Mouse (Mus musculus): ENCODE measurements around the gene Ccdc97. TPM values are rescaled to one million over a fixed set of nuclear protein-coding genes. Genes with fewer than 3 reads are reported as not detected.
"Not testable (repeated sequence)": the region's sequence is repeated elsewhere in the genome, so short reads cannot be mapped to it uniquely, and the experiment has no call there.

Ccdc97 gene
- total and polyA plus RNA-seq, 2 experiments = 6.8 to 38.4 TPM

DNA sequence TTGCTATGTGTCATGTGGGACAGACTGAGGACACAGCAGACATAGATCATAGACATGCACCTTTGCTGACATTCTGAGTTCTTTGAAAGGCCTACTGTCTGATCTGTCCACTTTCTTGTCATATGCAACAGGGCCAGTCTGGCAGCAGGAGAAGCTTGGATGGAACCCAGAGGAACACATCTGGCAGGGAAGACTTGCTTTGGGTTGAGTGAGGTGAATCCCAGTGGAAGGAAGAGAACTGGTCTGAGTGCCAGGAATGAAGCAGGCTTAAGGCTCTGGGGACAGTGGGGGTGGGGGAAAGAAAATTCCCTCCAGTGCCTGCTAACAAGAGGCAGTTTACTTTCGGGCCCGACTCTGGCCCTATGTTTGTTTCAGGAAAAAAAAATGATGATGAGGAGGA lies 11.0 kb upstream of the Ccdc97 start:
- H3K9ac ChIP-seq (ENCODE audit: low read depth, low read length) = no peak overlapping the region
- H3K27ac ChIP-seq (replicated peaks; ENCODE audit: insufficient read depth, low read depth, low read length) = no peak overlapping the region
- H3K27me3 ChIP-seq (ENCODE audit: control insufficient read depth, insufficient read depth, low read length) = no peaks in the 10 kb centered on the region
- 76% methylated on average over 2 of the region's 2 CpGs for WGBS
- no peak overlapping the region for H3K4me3 ChIP-seq (ENCODE audit: insufficient read depth, low read depth, low read length)
- no peak for TF ChIP-seq POLR2A (IDR thresholded peaks at IDR 0.05; ENCODE audit: extremely low read depth, insufficient read depth, low read length)
- TF ChIP-seq CTCF (IDR thresholded peaks at IDR 0.05; ENCODE audit: low read depth, low read length) = no peak
- no peaks in the 10 kb centered on the region for H3K4me1 ChIP-seq (ENCODE audit: control insufficient read depth, insufficient read depth, low read length)
- H3K36me3 ChIP-seq (ENCODE audit: control insufficient read depth, insufficient read depth, low read length) = peaks cover 82% of the 10 kb centered on the region
- no peak for DNase-seq (ENCODE audit: extremely low read depth, low read depth, low spot score)
- H3K79me2 ChIP-seq (ENCODE audit: control insufficient read depth, insufficient read depth, low read length) = no peaks in the 10 kb centered on the region; the same call in 1 of the 2 replicates

DNA sequence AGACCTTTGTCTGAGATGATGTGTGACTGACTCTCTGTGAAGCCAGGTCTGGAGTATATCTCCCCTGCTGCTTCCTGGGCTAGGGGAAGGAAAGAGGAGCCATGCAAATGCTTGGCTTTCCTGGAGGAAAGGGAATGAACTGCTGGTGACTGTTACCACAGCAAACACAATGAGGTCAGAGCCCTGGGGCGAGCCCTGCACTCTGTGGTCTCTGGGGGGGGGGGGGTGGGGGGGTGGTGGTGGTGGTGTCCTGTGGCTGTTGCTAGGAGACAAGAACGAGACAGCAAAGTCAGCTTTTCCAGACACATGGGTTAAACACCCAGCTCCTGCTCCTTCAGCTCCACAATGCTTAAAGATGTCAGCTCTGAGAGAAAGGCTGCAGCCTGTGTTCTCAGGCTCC lies 10.5 kb upstream of the Ccdc97 start:
- no peaks in the 10 kb centered on the region for H3K27me3 ChIP-seq (ENCODE audit: control insufficient read depth, insufficient read depth, low read length)
- no peak for DNase-seq (ENCODE audit: extremely low read depth, low read depth, low spot score)
- no peak overlapping the region for H3K4me3 ChIP-seq (ENCODE audit: insufficient read depth, low read depth, low read length)
- peaks cover 81% of the 10 kb centered on the region for H3K36me3 ChIP-seq (ENCODE audit: control insufficient read depth, insufficient read depth, low read length)
- TF ChIP-seq CTCF (IDR thresholded peaks at IDR 0.05; ENCODE audit: low read depth, low read length) (no peak), POLR2A (IDR thresholded peaks at IDR 0.05; ENCODE audit: extremely low read depth, insufficient read depth, low read length) (no peak)
- H3K79me2 ChIP-seq (ENCODE audit: control insufficient read depth, insufficient read depth, low read length) = no peaks in the 10 kb centered on the region; the same call in 1 of the 2 replicates
- no peaks in the 10 kb centered on the region for H3K4me1 ChIP-seq (ENCODE audit: control insufficient read depth, insufficient read depth, low read length)
- 83% methylated on average over 2 of the region's 2 CpGs for WGBS
- H3K9ac ChIP-seq (ENCODE audit: low read depth, low read length) = no peak overlapping the region
- no peak overlapping the region for H3K27ac ChIP-seq (replicated peaks; ENCODE audit: insufficient read depth, low read depth, low read length)

DNA sequence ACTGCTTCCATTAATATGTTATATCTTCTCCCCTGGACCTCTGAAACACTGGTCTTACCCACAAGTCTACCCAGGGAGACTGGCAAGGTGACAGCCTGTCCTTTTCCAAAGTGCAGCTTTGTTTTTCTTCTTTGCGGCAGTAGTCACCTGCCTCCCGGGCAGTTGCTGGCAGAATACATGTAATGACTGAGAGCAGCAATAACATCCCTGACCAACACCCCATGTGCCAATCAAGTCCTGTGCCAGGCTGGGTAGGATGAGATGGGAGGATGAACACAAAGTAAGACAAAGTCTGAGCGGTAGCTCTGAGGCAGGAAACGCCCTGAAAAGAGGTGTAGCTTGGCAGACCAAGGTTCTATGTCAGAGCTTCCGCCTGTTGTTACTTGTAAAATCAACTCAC lies 8.9 kb upstream of the Ccdc97 start:
- no peaks in the 10 kb centered on the region for H3K4me1 ChIP-seq (ENCODE audit: control insufficient read depth, insufficient read depth, low read length)
- H3K27me3 ChIP-seq (ENCODE audit: control insufficient read depth, insufficient read depth, low read length) = no peaks in the 10 kb centered on the region
- H3K79me2 ChIP-seq (ENCODE audit: control insufficient read depth, insufficient read depth, low read length) = no peaks in the 10 kb centered on the region
- TF ChIP-seq POLR2A (IDR thresholded peaks at IDR 0.05; ENCODE audit: extremely low read depth, insufficient read depth, low read length) = no peak
- TF ChIP-seq CTCF (IDR thresholded peaks at IDR 0.05; ENCODE audit: low read depth, low read length) = no peak
- no peak overlapping the region for H3K27ac ChIP-seq (replicated peaks; ENCODE audit: insufficient read depth, low read depth, low read length)
- no peak overlapping the region for H3K9ac ChIP-seq (ENCODE audit: low read depth, low read length)
- no peak overlapping the region for H3K4me3 ChIP-seq (ENCODE audit: insufficient read depth, low read depth, low read length)
- no peak for DNase-seq (ENCODE audit: extremely low read depth, low read depth, low spot score)
- WGBS = 73% methylated on average over 5 of the region's 5 CpGs
- peaks cover 84% of the 10 kb centered on the region for H3K36me3 ChIP-seq (ENCODE audit: control insufficient read depth, insufficient read depth, low read length)

DNA sequence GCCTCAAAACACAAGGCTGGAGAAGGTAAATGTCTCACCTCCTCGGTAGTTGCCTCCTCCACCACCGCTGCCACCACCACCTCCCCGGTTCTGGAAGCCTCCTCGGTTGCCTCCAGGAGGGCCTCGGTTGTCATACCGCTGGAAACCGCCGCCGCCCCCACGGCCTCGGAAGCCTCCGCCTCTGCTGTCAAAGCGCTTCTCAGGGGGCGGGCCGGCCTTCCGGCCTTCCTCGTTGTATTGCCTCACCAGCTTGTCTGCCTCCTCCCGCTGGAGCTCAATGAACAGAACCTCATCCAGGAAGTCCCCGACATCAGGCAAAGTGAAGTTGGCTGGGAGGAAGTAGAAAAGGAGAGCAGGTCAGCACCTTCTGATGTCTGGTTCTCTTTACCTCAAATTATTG lies 7.0 kb upstream of the Ccdc97 start:
- Histone ChIP-seq H3K79me2 (ENCODE audit: control insufficient read depth, insufficient read depth, low read length) (no peaks in the 10 kb centered on the region), H3K36me3 (ENCODE audit: control insufficient read depth, insufficient read depth, low read length) (peaks cover 69% of the 10 kb centered on the region), H3K4me3 (ENCODE audit: insufficient read depth, low read depth, low read length) (no peak overlapping the region), H3K27me3 (ENCODE audit: control insufficient read depth, insufficient read depth, low read length) (no peaks in the 10 kb centered on the region), H3K27ac (replicated peaks; ENCODE audit: insufficient read depth, low read depth, low read length) (no peak overlapping the region), H3K4me1 (ENCODE audit: control insufficient read depth, insufficient read depth, low read length) (no peaks in the 10 kb centered on the region), H3K9ac (ENCODE audit: low read depth, low read length) (no peak overlapping the region)
- no peak for DNase-seq (ENCODE audit: extremely low read depth, low read depth, low spot score)
- no peak for TF ChIP-seq CTCF (IDR thresholded peaks at IDR 0.05; ENCODE audit: low read depth, low read length)
- no peak for TF ChIP-seq POLR2A (IDR thresholded peaks at IDR 0.05; ENCODE audit: extremely low read depth, insufficient read depth, low read length)
- 82% methylated on average over 19 of the region's 19 CpGs for WGBS

DNA sequence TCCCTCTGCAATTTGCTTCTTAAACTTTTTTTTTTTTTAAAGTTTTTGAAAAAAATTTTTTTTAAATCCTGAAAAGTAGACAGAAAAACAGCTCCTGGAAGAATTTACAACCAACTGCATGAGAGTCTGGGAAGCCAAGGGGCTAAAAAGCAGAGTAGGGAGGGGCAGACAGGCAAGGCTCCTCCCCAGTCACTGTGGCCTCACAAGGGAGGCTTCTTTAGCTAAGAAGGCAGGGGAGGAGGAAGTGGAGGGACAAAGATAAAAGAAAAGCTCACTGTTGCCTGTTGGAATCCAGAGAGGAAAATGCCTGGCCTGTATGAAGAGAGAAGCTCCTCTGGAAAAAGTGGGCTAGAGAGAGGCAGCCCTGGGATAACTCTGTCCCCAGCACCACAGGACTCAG lies 2.9 kb upstream of the Ccdc97 start:
- H3K4me1 ChIP-seq (ENCODE audit: control insufficient read depth, insufficient read depth, low read length); H3K9ac ChIP-seq (ENCODE audit: low read depth, low read length); H3K27ac ChIP-seq (replicated peaks; ENCODE audit: insufficient read depth, low read depth, low read length); H3K27me3 ChIP-seq (ENCODE audit: control insufficient read depth, insufficient read depth, low read length); H3K4me3 ChIP-seq (ENCODE audit: insufficient read depth, low read depth, low read length); DNase-seq (ENCODE audit: extremely low read depth, low read depth, low spot score); H3K79me2 ChIP-seq (ENCODE audit: control insufficient read depth, insufficient read depth, low read length): not testable (repeated sequence)
- H3K36me3 ChIP-seq (ENCODE audit: control insufficient read depth, insufficient read depth, low read length) = peaks cover 39% of the 10 kb centered on the region

DNA sequence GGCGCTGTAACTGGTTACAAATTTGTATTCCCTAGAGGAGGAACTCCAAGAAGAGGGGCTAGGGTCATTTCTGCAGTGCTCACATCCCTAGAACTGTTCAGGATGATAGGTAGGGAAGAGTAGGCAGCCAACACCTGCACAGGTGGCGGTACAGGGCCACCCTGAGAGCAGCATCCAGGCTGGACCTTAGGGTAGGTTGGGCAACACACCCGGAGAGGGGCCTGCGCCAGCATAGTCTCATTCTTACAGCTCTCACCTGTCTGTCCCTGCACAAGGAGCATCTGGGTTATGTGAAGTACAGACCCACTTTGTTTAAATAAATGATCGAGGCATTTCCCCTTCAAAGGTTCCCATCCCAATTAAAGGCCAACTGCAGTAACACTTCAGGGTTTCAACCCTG lies 1.9 kb upstream of the Ccdc97 start:
- Histone ChIP-seq H3K9ac (ENCODE audit: low read depth, low read length) (no peak overlapping the region), H3K4me3 (ENCODE audit: insufficient read depth, low read depth, low read length) (no peak overlapping the region), H3K36me3 (ENCODE audit: control insufficient read depth, insufficient read depth, low read length) (peaks cover 30% of the 10 kb centered on the region), H3K79me2 (ENCODE audit: control insufficient read depth, insufficient read depth, low read length) (no peaks in the 10 kb centered on the region), H3K27me3 (ENCODE audit: control insufficient read depth, insufficient read depth, low read length) (no peaks in the 10 kb centered on the region), H3K27ac (replicated peaks; ENCODE audit: insufficient read depth, low read depth, low read length) (no peak overlapping the region), H3K4me1 (ENCODE audit: control insufficient read depth, insufficient read depth, low read length) (peaks cover 7% of the 10 kb centered on the region)
- no peak for TF ChIP-seq POLR2A (IDR thresholded peaks at IDR 0.05; ENCODE audit: extremely low read depth, insufficient read depth, low read length)
- TF ChIP-seq CTCF (IDR thresholded peaks at IDR 0.05; ENCODE audit: low read depth, low read length) = no peak
- no peak for DNase-seq (ENCODE audit: extremely low read depth, low read depth, low spot score)
- WGBS = 87% methylated on average over 5 of the region's 5 CpGs

All from liver, adult 2 months (tissue).